Mouse (Mus musculus): ENCODE data around the gene Etnk2. TPM values are rescaled to one million over a fixed set of nuclear protein-coding genes. Genes with fewer than 3 reads are reported as not detected.

Gene Etnk2
- polyA plus RNA-seq, 1 experiment, result 33.7 TPM

GRCm38 (mm10) chr1:133417113-133417512 is 53.7 kb downstream of the Etnk2 start:
- Histone ChIP-seq H3K36me3 (ENCODE audit: control insufficient read depth, insufficient read depth, low read length) (no peaks in the 10 kb centered on the region), H3K27me3 (ENCODE audit: control insufficient read depth, insufficient read depth, low read length) (no peaks in the 10 kb centered on the region), H3K27ac (ENCODE audit: control insufficient read depth, insufficient read depth, low read depth, low read length) (no peak overlapping the region), H3K4me3 (ENCODE audit: control insufficient read depth, low read depth, low read length) (no peak overlapping the region), H3K4me1 (ENCODE audit: control insufficient read depth, insufficient read depth, low read length) (peaks cover 13% of the 10 kb centered on the region)
- TF ChIP-seq CTCF (IDR thresholded peaks at IDR 0.05; ENCODE audit: control insufficient read depth, insufficient read depth, insufficient replicate concordance, low read depth, low read length) (no peak), POLR2A (IDR thresholded peaks at IDR 0.05; ENCODE audit: control insufficient read depth, low read depth, low read length) (no peak)

DNA sequence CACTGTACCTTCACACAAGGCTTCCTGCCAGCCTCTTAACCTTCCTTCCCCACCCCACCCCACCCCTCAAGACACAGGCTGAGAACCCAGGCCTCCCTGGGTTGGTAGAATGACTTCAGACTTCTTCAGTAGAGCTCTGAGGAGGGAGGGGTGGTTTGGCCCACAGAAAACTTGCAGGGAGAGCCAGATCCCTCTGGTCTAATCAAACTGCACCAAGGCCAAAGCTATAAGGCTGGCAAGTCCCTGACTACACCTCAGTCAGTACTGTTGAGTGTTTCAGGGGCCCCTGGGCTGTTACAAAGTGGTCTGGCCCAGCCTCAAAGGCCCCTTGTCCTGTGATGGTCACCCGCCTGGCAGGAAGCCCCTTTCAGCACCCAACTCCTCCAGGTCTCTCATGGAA is 54.2 kb downstream of the Etnk2 start:
- no peak overlapping the region for H3K27ac ChIP-seq (ENCODE audit: control insufficient read depth, insufficient read depth, low read depth, low read length)
- TF ChIP-seq CTCF (IDR thresholded peaks at IDR 0.05; ENCODE audit: control insufficient read depth, insufficient read depth, insufficient replicate concordance, low read depth, low read length) (no peak), POLR2A (IDR thresholded peaks at IDR 0.05; ENCODE audit: control insufficient read depth, low read depth, low read length) (no peak)
- H3K36me3 ChIP-seq (ENCODE audit: control insufficient read depth, insufficient read depth, low read length), result no peaks in the 10 kb centered on the region
- no peak overlapping the region for H3K4me3 ChIP-seq (ENCODE audit: control insufficient read depth, low read depth, low read length)
- no peaks in the 10 kb centered on the region for H3K27me3 ChIP-seq (ENCODE audit: control insufficient read depth, insufficient read depth, low read length)
- peaks cover 13% of the 10 kb centered on the region for H3K4me1 ChIP-seq (ENCODE audit: control insufficient read depth, insufficient read depth, low read length)

- peaks cover 20% of the 10 kb centered on the region for H3K4me1 ChIP-seq (ENCODE audit: control insufficient read depth, insufficient read depth, low read length)
- peak overlapping the region; percentile 63 for H3K4me3 ChIP-seq (ENCODE audit: control insufficient read depth, low read depth, low read length)
- H3K27me3 ChIP-seq (ENCODE audit: control insufficient read depth, insufficient read depth, low read length), result no peaks in the 10 kb centered on the region; the same call in 1 of the 2 replicates
- H3K36me3 ChIP-seq (ENCODE audit: control insufficient read depth, insufficient read depth, low read length), result no peaks in the 10 kb centered on the region
- peak overlapping the region; percentile 33; the same call in 1 of the 2 replicates for H3K27ac ChIP-seq (ENCODE audit: control insufficient read depth, insufficient read depth, low read depth, low read length)
- TF ChIP-seq POLR2A (IDR thresholded peaks at IDR 0.05; ENCODE audit: control insufficient read depth, low read depth, low read length) (no peak), CTCF (IDR thresholded peaks at IDR 0.05; ENCODE audit: control insufficient read depth, insufficient read depth, insufficient replicate concordance, low read depth, low read length) (no peak)
These were observed 54.9 kb downstream of the Etnk2 start for GRCm38 (mm10) chr1:133418164-133418800.

DNA sequence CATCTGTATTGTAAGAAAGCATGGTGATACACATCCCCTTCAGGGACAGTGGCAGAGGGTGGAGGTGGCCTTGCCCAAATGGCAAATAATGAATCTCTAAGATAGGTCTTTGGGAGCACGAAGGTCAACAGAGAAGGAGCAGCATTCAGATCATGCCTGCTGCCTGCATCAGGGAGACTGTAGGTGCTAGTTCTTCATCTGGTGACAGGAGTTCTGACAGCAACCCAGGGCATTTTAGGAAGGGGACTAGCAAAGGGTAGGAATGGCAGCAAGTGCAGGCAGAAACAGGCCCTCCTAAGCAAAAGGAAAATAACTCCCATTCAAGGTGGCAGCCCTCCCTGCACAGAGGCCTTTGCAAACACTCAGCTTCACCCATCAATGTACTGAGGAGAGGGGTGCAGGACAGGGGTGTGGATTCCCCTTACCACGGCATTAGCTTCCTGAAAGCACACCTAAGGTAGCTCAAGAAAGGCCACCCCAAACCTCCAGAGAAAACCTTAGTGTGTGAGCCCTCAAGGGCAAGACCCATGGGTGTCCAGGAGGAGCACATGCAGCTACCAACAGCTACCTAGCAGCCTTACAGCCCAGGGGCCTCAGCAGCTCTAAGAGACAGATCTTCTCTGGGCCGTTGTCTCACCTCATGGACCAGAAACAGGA is 55.9 kb downstream of the Etnk2 start:
- TF ChIP-seq POLR2A (IDR thresholded peaks at IDR 0.05; ENCODE audit: control insufficient read depth, low read depth, low read length) (no peak), CTCF (IDR thresholded peaks at IDR 0.05; ENCODE audit: control insufficient read depth, insufficient read depth, insufficient replicate concordance, low read depth, low read length) (no peak)
- Histone ChIP-seq H3K4me3 (ENCODE audit: control insufficient read depth, low read depth, low read length) (no peak overlapping the region), H3K27ac (ENCODE audit: control insufficient read depth, insufficient read depth, low read depth, low read length) (no peak overlapping the region), H3K36me3 (ENCODE audit: control insufficient read depth, insufficient read depth, low read length) (no peaks in the 10 kb centered on the region), H3K4me1 (ENCODE audit: control insufficient read depth, insufficient read depth, low read length) (peaks cover 27% of the 10 kb centered on the region), H3K27me3 (ENCODE audit: control insufficient read depth, insufficient read depth, low read length) (no peaks in the 10 kb centered on the region; the same call in 1 of the 2 replicates)

DNA sequence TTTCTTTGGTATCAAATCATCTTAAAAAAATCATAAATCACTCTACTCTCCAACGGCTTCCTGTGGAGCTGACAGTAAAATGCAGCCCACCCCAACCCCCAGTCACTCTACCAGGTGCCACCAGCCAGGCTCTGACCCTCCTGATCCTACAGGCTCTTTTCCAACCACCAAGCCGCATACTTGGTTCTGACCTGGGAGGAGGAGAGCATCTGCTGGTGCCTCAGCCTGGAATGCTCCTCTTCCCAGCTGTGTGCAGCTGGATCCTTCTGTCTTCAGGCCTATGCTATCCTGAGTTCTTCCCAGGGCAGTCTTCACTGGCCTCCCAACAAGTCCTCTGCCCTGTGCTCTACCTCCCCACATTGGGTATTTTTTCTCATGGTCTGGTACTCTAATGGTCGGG is 57.1 kb downstream of the Etnk2 start:
- no peak overlapping the region for H3K4me3 ChIP-seq (ENCODE audit: control insufficient read depth, low read depth, low read length)
- H3K27ac ChIP-seq (ENCODE audit: control insufficient read depth, insufficient read depth, low read depth, low read length), result no peak overlapping the region
- H3K4me1 ChIP-seq (ENCODE audit: control insufficient read depth, insufficient read depth, low read length), result peaks cover 27% of the 10 kb centered on the region
- no peak for TF ChIP-seq POLR2A (IDR thresholded peaks at IDR 0.05; ENCODE audit: control insufficient read depth, low read depth, low read length)
- TF ChIP-seq CTCF (IDR thresholded peaks at IDR 0.05; ENCODE audit: control insufficient read depth, insufficient read depth, insufficient replicate concordance, low read depth, low read length), result no peak
- no peaks in the 10 kb centered on the region for H3K36me3 ChIP-seq (ENCODE audit: control insufficient read depth, insufficient read depth, low read length)
- no peaks in the 10 kb centered on the region; the same call in 1 of the 2 replicates for H3K27me3 ChIP-seq (ENCODE audit: control insufficient read depth, insufficient read depth, low read length)

DNA sequence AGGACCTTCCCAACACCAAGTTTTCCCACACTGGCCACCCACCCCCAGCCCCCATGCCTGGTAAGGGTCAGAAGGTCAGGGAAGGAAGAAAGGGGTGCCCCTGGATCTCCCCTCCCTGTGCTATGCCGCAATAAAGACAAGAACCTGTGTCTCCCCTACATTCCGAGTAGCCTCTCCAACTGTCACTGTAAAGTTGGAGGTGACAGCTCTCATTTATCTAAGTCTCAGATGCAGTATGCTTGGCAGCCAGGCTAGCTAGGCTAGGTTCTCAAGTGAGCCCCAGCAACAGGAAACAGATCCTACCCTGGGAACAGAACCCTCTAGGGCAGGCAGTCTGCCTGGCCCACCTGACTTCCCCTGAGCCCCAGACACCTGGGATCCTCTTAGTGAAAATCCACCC is 57.7 kb downstream of the Etnk2 start:
- Histone ChIP-seq H3K27ac (ENCODE audit: control insufficient read depth, insufficient read depth, low read depth, low read length) (no peak overlapping the region), H3K36me3 (ENCODE audit: control insufficient read depth, insufficient read depth, low read length) (no peaks in the 10 kb centered on the region), H3K4me1 (ENCODE audit: control insufficient read depth, insufficient read depth, low read length) (peaks cover 27% of the 10 kb centered on the region), H3K27me3 (ENCODE audit: control insufficient read depth, insufficient read depth, low read length) (no peaks in the 10 kb centered on the region; the same call in 1 of the 2 replicates), H3K4me3 (ENCODE audit: control insufficient read depth, low read depth, low read length) (no peak overlapping the region)
- TF ChIP-seq CTCF (IDR thresholded peaks at IDR 0.05; ENCODE audit: control insufficient read depth, insufficient read depth, insufficient replicate concordance, low read depth, low read length) (no peak), POLR2A (IDR thresholded peaks at IDR 0.05; ENCODE audit: control insufficient read depth, low read depth, low read length) (no peak)

DNA sequence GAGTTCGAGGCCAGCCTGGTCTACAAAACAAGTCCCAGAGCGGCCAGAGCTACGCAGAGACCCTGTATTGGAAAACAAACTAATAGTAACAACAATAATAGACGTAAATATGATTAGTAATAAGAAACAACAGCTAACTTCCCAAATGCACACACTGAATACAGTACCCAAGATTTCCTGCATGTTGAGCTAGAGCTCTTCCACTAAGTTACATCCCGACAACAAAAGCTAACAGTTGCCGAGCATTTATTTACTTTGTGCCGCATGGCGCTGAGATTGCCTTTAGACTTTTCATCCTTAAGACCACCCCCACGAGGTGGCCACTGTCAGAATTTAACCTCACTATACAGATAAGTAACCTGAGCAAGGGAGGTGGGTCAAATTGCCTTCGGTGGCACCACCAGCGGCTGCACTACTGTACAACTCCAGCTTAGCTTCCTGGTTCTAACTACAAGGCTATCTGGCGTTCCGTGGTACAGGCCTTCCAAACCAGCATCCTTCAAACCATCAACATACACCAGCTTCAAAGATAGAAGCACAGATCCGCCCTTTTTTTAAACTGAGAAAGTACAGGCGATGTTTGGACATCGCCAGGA is 58.7 kb downstream of the Etnk2 start:
- no peaks in the 10 kb centered on the region; the same call in 1 of the 2 replicates for H3K27me3 ChIP-seq (ENCODE audit: control insufficient read depth, insufficient read depth, low read length)
- no peaks in the 10 kb centered on the region for H3K36me3 ChIP-seq (ENCODE audit: control insufficient read depth, insufficient read depth, low read length)
- TF ChIP-seq POLR2A (IDR thresholded peaks at IDR 0.05; ENCODE audit: control insufficient read depth, low read depth, low read length) (no peak), CTCF (IDR thresholded peaks at IDR 0.05; ENCODE audit: control insufficient read depth, insufficient read depth, insufficient replicate concordance, low read depth, low read length) (no peak)
- peaks cover 26% of the 10 kb centered on the region for H3K4me1 ChIP-seq (ENCODE audit: control insufficient read depth, insufficient read depth, low read length)
- H3K27ac ChIP-seq (ENCODE audit: control insufficient read depth, insufficient read depth, low read depth, low read length), result no peak overlapping the region
- peak overlapping the region; percentile 78; the same call in 1 of the 2 replicates for H3K4me3 ChIP-seq (ENCODE audit: control insufficient read depth, low read depth, low read length)
